Mouse (Mus musculus): Measurements from ENCODE around the gene Fam177a.
"Not testable (repeated sequence)": the region's sequence is repeated elsewhere in the genome, so short reads cannot be mapped to it uniquely, and the experiment has no call there.

The Fam177a gene

GRCm38 (mm10) chr12:55124242-55124641 is at the start of gene Fam177a:
TSS of gene Fam177a (plus strand) at chr12:55124469.
- in situ Hi-C loops (cut with MboI; ENCODE audit: unreplicated experiment in 2 of 2): not testable (repeated sequence)

GRCm38 (mm10) chr12:55075296-55075695 is 49.0 kb upstream of the Fam177a start:
- in situ Hi-C loops (cut with MboI; ENCODE audit: unreplicated experiment in 2 of 2): no loop called here

- in situ Hi-C loops (cut with MboI; ENCODE audit: unreplicated experiment in 2 of 2): not testable (repeated sequence)
Measured at GRCm38 (mm10) chr12:55078706-55079105, 45.6 kb upstream of the Fam177a start.

GRCm38 (mm10) chr12:55079726-55080600 is 44.3 kb upstream of the Fam177a start, which contains the start of the genes 2700097O09Rik and Srp54a:
TSS of gene 2700097O09Rik (minus strand) at chr12:55080110.
TSS of gene Srp54a (plus strand) at chr12:55080262.
- in situ Hi-C loops (cut with MboI; ENCODE audit: unreplicated experiment in 2 of 2): not testable (repeated sequence)

- in situ Hi-C loops (cut with MboI; ENCODE audit: unreplicated experiment in 2 of 2): not testable (repeated sequence)
Measured at GRCm38 (mm10) chr12:55080601-55080942, 43.7 kb upstream of the Fam177a start.

- in situ Hi-C loops (cut with MboI; ENCODE audit: unreplicated experiment in 2 of 2): not testable (repeated sequence)
Measured at GRCm38 (mm10) chr12:55092127-55092526, 32.1 kb upstream of the Fam177a start.

- in situ Hi-C loops (cut with MboI; ENCODE audit: unreplicated experiment in 2 of 2): not testable (repeated sequence)
Measured at GRCm38 (mm10) chr12:55112616-55113015, 11.7 kb upstream of the Fam177a start.

GRCm38 (mm10) chr12:55124731-55125130 is 462 bp downstream of the Fam177a start:
- in situ Hi-C loops (cut with MboI; ENCODE audit: unreplicated experiment in 2 of 2): not testable (repeated sequence)

GRCm38 (mm10) chr12:55135540-55135939 is 11.3 kb downstream of the Fam177a start:
- in situ Hi-C loops (cut with MboI; ENCODE audit: unreplicated experiment in 2 of 2): not testable (repeated sequence)

- in situ Hi-C loops (cut with MboI; ENCODE audit: unreplicated experiment in 2 of 2): not testable (repeated sequence)
Measured at GRCm38 (mm10) chr12:55137859-55138258, 13.6 kb downstream of the Fam177a start.

- in situ Hi-C loops (cut with MboI; ENCODE audit: unreplicated experiment in 2 of 2): not testable (repeated sequence)
Measured at GRCm38 (mm10) chr12:55154559-55155448, 30.5 kb downstream of the Fam177a start, which contains the start of gene Srp54b. TSS of gene Srp54b (plus strand) at chr12:55155104.

GRCm38 (mm10) chr12:55155449-55155783 is 31.1 kb downstream of the Fam177a start:
- in situ Hi-C loops (cut with MboI; ENCODE audit: unreplicated experiment in 2 of 2): not testable (repeated sequence)

GRCm38 (mm10) chr12:55167034-55167557 is 42.8 kb downstream of the Fam177a start:
- in situ Hi-C loops (cut with MboI; ENCODE audit: unreplicated experiment in 2 of 2): not testable (repeated sequence)

- in situ Hi-C loops (cut with MboI; ENCODE audit: unreplicated experiment in 2 of 2): not testable (repeated sequence)
Measured at GRCm38 (mm10) chr12:55187686-55188085, 63.4 kb downstream of the Fam177a start.

GRCm38 (mm10) chr12:55189127-55189526 is 64.9 kb downstream of the Fam177a start:
- in situ Hi-C loops (cut with MboI; ENCODE audit: unreplicated experiment in 2 of 2): not testable (repeated sequence)

Data from v-Abl transformed pro-B cells (cell line).